Mouse (Mus musculus) cerebellum, adult 2 months (tissue): ENCODE measurements around the gene Vars. TPM values are rescaled to one million over a fixed set of nuclear protein-coding genes. Genes with fewer than 3 reads are reported as not detected.
"Not testable (repeated sequence)": the region's sequence is repeated elsewhere in the genome, so short reads cannot be mapped to it uniquely, and the experiment has no call there.

Experiments
- DNase-seq, 2 experiments: peaks; one replicate each; pipeline ENCODE4 v3.0.0; 2021
- H3K27ac ChIP-seq: fragments of 200-500 bp; 2 replicates; pipeline ENCODE4 v1.5.1; 2012; ENCODE audit warnings: low read length, control low read depth, inconsistent platforms; ENCODE audit not compliant: insufficient read depth
- H3K27me3 ChIP-seq: fragments of 200-500 bp; 2 replicates; pipeline ENCODE4 v1.6.1; 2012; ENCODE audit warnings: inconsistent platforms, mild to moderate bottlenecking, low read length, moderate library complexity; ENCODE audit not compliant: control insufficient read depth, insufficient read depth
- H3K4me1 ChIP-seq: fragments of 200-500 bp; 2 replicates; pipeline ENCODE4 v1.6.1; 2011; ENCODE audit warnings: low read length; ENCODE audit not compliant: control insufficient read depth, insufficient read depth
- H3K4me3 ChIP-seq: fragments of 200-500 bp; replicated peaks from 2 replicates; pipeline ENCODE3; 2011; ENCODE audit warnings: mild to moderate bottlenecking, low read depth, low read length, control low read depth; ENCODE audit not compliant: insufficient read depth
- CTCF ChIP-seq: fragments of 200-500 bp; IDR thresholded peaks from 2 replicates; pipeline ENCODE4 v1.5.1; 2011; ENCODE audit warnings: low read depth, mild to moderate bottlenecking, control low read depth, low read length, moderate library complexity, borderline replicate concordance; ENCODE audit not compliant: insufficient read depth
- POLR2A ChIP-seq: fragments of 200-500 bp; IDR thresholded peaks from 2 replicates; pipeline ENCODE4 v1.6.1; 2011; ENCODE audit warnings: low read length, control low read depth, borderline replicate concordance; ENCODE audit not compliant: insufficient read depth
- WGBS: fragments of 180-500 bp; shearing (Covaris S2); methylation state at CpG from one replicate; pipeline ENCODE4 v1.1.7; 2018; 5-methylcytosine and 5-hydroxymethylcytosine counted together
- polyA plus RNA-seq: library from polyadenylated mRNA; depleted of rRNA; stranded (reverse); fragments of >200 nt; gene quantifications from 2 replicates; pipeline ENCODE4 v1.2.3, GENCODE M21; 2012

The Vars gene
- polyA plus RNA-seq, 1 experiment, result 65.3 TPM

DNA sequence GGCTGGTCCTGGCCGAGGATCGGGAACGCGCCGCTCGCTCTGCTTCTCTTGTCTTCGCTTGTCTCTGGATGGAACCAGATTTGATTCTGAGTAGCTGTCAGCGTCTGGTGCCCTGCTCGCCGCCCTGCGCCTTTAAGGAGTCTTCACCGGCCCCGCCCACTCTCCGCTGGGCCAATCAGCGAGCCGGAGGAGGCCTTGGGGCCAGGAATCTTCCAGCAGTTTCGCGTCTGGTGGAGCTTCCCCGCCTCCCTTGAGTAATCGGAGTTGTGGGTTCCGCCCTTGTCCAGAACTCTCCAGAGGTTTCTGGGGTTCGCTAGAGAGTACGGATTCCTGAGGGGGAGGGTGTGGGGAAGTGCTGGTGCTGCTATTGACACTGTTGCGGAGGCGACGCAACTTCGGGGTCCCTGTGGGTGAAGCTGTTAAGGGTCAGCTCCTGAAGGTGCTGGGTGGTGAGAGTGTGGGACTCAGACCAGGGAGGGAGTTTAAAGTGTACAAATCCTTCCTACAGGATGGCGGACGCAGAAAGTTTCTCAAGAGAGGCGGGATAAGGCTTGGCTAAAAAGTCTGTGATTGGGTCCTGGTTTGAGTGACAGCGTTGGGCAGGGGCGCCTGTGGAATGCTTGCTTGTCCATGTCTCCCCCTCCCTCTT is 41.5 kb upstream of the Vars start, which contains the start of gene Hspa1b:
Gene Hspa1b (minus strand): TSS at position 109 of the 649 bp plus-strand sequence.
- DNase-seq, result peak; percentile 84 to 90
- TF ChIP-seq POLR2A, result peak; percentile 60; the same call in 1 of the 2 replicates
- Histone ChIP-seq H3K4me3 (peak within 1 kb of the TSS; percentile 99), H3K27ac (peak within 1 kb of the TSS; percentile 81; the same call in 1 of the 2 replicates)
- under 1% methylated on average over 30 of the region's 32 CpGs for WGBS
- H3K4me1 ChIP-seq, H3K27me3 ChIP-seq: not testable (repeated sequence)

GRCm38 (mm10) chr17:34959881-34960515 is 40.8 kb upstream of the Vars start:
- Histone ChIP-seq H3K4me3 (no peak overlapping the region), H3K27me3 (no peaks in the 10 kb centered on the region), H3K4me1 (peaks cover 3% of the 10 kb centered on the region; the same call in 1 of the 2 replicates), H3K27ac (no peak overlapping the region; the same call in 1 of the 2 replicates)
- WGBS, result 14% methylated on average over 12 of the region's 12 CpGs
- no peak for TF ChIP-seq CTCF
- TF ChIP-seq POLR2A, result no peak
- no peak for DNase-seq

- Histone ChIP-seq H3K27ac (no peak overlapping the region), H3K27me3 (no peaks in the 10 kb centered on the region), H3K4me1 (peaks cover 3% of the 10 kb centered on the region; the same call in 1 of the 2 replicates), H3K4me3 (no peak overlapping the region)
- TF ChIP-seq CTCF (no peak), POLR2A (no peak)
- no peak for DNase-seq
These were observed 39.9 kb upstream of the Vars start for GRCm38 (mm10) chr17:34960702-34961493.

DNA sequence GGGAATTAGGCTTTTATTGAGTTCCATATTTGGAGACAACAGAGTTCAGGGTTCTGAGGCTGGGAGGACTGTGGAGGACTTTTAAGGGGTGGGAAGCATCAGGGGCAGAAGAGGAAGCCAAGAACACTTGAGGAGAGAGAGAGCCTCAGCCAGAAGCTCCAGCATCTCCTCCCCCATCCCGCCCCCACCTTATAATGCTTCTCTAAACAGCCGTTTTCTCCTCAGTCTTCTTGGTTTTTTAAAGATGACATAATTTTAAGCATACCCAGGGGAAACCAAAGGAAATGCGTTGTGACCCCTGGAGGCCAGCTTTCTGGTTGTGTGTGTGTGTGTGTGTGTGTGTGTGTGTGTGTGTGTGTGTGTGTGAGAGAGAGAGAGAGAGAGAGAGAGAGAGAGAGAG is 38.7 kb upstream of the Vars start:
- H3K27ac ChIP-seq, result no peak overlapping the region

GRCm38 (mm10) chr17:34962841-34963240 is 37.9 kb upstream of the Vars start:
- TF ChIP-seq POLR2A (no peak), CTCF (no peak)
- 53% methylated on average over 1 of the region's 1 CpGs for WGBS
- no peaks in the 10 kb centered on the region; the same call in 1 of the 2 replicates for H3K27me3 ChIP-seq
- no peak for DNase-seq
- no peak overlapping the region for H3K4me3 ChIP-seq
- H3K27ac ChIP-seq, result no peak overlapping the region
- H3K4me1 ChIP-seq, result peaks cover 3% of the 10 kb centered on the region; the same call in 1 of the 2 replicates

More for the DNA sequence above, 38.7 kb upstream of the Vars start:
- no peak for DNase-seq
- H3K4me3 ChIP-seq, result no peak overlapping the region
- WGBS, result 34% methylated on average over 3 of the region's 3 CpGs
- H3K27me3 ChIP-seq, result no peaks in the 10 kb centered on the region
- no peak for TF ChIP-seq POLR2A
- no peak for TF ChIP-seq CTCF
- peaks cover 3% of the 10 kb centered on the region; the same call in 1 of the 2 replicates for H3K4me1 ChIP-seq

DNA sequence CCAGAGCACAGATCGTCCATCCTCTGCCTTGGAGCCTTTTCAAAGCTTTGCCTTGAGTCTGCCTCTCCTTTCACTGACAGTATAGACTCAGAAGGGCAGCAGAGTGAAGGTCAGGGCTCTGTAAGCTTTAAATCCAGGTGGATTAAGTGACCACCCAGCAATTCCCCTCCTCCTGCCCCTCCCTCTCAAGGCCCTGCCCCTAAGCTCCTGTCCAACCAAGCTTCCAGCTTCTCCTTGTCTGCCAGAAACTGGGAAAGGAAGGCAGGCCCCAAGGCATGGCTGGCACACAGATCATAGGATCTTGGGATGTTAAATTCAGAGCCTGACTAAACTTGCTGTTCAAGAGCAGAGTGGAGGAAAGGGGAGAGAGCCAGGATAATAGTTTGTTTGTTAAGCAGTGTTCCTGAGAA is 36.1 kb upstream of the Vars start:
- no peaks in the 10 kb centered on the region; the same call in 1 of the 2 replicates for H3K27me3 ChIP-seq
- no peak for DNase-seq
- no peak overlapping the region for H3K4me3 ChIP-seq
- H3K4me1 ChIP-seq, result no peaks in the 10 kb centered on the region
- no peak overlapping the region for H3K27ac ChIP-seq
- 21% methylated on average over 1 of the region's 1 CpGs for WGBS
- TF ChIP-seq CTCF, result no peak
- TF ChIP-seq POLR2A, result no peak

GRCm38 (mm10) chr17:34965627-34966026 is 35.2 kb upstream of the Vars start:
- H3K27me3 ChIP-seq, result no peaks in the 10 kb centered on the region; the same call in 1 of the 2 replicates

GRCm38 (mm10) chr17:34969822-34970221 is 31.0 kb upstream of the Vars start, which contains the start of gene Gm20481:
Gene Gm20481 (plus strand): TSS chr17:34969912.
- not testable (repeated sequence) for H3K4me3 ChIP-seq, H3K27ac ChIP-seq, H3K4me1 ChIP-seq, H3K27me3 ChIP-seq, DNase-seq
- WGBS, result 49% methylated on average over 8 of the region's 11 CpGs

More at GRCm38 (mm10) chr17:34965627-34966026, 35.2 kb upstream of the Vars start:
- no peaks in the 10 kb centered on the region for H3K4me1 ChIP-seq
- no peak overlapping the region for H3K27ac ChIP-seq
- TF ChIP-seq CTCF (no peak), POLR2A (no peak)
- no peak for DNase-seq
- H3K4me3 ChIP-seq, result no peak overlapping the region
- whole genome bisulfite sequencing, result 70% methylated on average over 5 of the region's 5 CpGs

- not testable (repeated sequence) for H3K27ac ChIP-seq, H3K27me3 ChIP-seq, DNase-seq, H3K4me3 ChIP-seq, H3K4me1 ChIP-seq
- WGBS, result 31% methylated on average over 21 of the region's 37 CpGs
These were observed 29.9 kb upstream of the Vars start for GRCm38 (mm10) chr17:34970850-34971249.

- H3K27ac ChIP-seq, result not testable (repeated sequence)
- WGBS, result 2% methylated on average over 22 of the region's 43 CpGs
These were observed 29.1 kb upstream of the Vars start for GRCm38 (mm10) chr17:34971694-34972068.

More at GRCm38 (mm10) chr17:34971694-34972068, 29.1 kb upstream of the Vars start:
- DNase-seq, H3K27me3 ChIP-seq, H3K4me1 ChIP-seq: not testable (repeated sequence)
- peak overlapping the region; percentile 57 for H3K4me3 ChIP-seq
